Mouse (Mus musculus): ENCODE results near the gene Smc3.
A peak's percentile ranks its signal among the peaks of the same experiment; 100 is the strongest.

DNA sequence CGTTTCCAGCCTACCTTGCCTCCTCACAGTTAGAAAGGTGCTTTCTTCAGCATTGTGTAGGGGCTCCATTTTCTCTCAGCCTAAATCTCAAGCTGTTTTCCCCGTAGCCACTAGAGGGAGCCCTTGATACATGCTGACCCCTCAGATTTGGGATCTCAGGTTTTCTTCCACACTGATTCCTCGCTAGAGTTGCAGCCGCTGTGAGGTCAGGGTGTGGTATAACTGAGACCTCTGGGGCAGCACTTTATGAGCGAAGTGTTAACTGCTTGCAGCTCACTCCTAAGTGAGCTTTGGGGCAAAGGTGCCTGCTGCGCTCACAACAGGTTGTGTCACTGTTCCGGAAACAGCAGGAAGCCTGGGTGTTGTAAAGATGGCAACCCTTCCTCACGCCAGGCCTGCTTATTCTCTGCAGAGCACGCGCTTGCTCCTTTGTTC lies 48.6 kb downstream of the Smc3 start:
- TF ChIP-seq CTCF (IDR thresholded peaks at IDR 0.05; ENCODE audit: borderline replicate concordance, insufficient read depth, low read depth, low read length): peak; percentile 79
- TF ChIP-seq POLR2A (IDR thresholded peaks at IDR 0.05; ENCODE audit: borderline replicate concordance, insufficient read depth, low read length): no peak

All from cerebellum, adult 2 months (tissue).